Mouse (Mus musculus): Measurements from ENCODE around the gene Nav2. TPM values are rescaled to one million over a fixed set of nuclear protein-coding genes. Genes with fewer than 3 reads are reported as not detected.

Gene Nav2
- polyA plus RNA-seq, 1 experiment from 2014 or later: 2.2 TPM

DNA sequence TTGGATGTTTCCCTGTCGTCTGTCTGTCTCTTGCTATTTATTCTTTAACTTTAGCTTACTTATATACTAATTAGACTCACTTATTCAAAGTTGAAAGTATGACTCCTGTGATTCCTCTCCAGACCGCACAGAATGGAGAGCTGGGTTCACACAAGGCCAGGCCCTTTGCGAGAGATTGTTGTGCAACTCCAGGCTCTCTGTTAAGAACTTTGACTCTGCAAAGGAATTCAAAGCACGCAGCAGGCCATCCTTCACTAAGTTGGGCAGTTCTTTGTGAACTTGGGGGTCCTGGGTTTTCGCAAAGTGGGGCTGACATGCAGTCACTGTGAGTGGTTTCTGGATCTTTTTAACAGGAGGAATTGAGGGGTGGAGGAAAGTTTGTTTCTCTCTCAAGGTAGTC lies 95.9 kb downstream of the Nav2 start:
- Histone ChIP-seq H3K27ac (replicated peaks) (no peak overlapping the region), H3K9me3 (replicated peaks) (no peaks in the 10 kb centered on the region), H3K27me3 (peaks cover 35% of the 10 kb centered on the region), H3K4me2 (no peak overlapping the region), H3K4me3 (replicated peaks) (no peak overlapping the region), H3K9ac (no peak overlapping the region), H3K36me3 (replicated peaks) (no peaks in the 10 kb centered on the region), H3K4me1 (replicated peaks) (0 out of 2 replicates have a peak, but pooled peaks cover 2% of the 10 kb centered on the region)
- no peak for ATAC-seq (ENCODE audit: insufficient read depth)
- WGBS (ENCODE audit: insufficient replicate concordance): 55% methylated on average over 5 of the region's 5 CpGs

DNA sequence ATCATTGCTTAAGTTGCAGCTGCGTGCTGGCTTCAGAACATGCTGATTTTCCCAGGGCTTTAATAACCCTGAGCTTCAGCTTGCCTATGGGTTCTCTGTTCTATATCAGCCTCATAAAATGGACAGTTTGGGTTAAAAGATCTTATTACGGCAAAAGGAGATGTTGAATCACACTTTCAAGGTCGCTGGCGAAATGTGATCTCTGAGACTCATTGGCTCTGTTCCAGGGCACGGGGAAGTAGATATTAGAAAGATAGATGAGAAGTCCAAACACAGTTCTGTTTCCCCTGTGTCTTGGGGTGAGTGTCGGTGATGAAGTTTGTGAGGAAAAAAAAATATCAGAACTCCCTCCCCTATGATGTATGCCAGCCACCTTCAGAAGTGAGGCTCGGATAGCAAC lies 98.4 kb downstream of the Nav2 start:
- Histone ChIP-seq H3K27ac (replicated peaks) (no peak overlapping the region), H3K27me3 (peaks cover 19% of the 10 kb centered on the region), H3K4me3 (replicated peaks) (no peak overlapping the region), H3K9me3 (replicated peaks) (no peaks in the 10 kb centered on the region), H3K36me3 (replicated peaks) (no peaks in the 10 kb centered on the region), H3K4me2 (no peak overlapping the region), H3K9ac (no peak overlapping the region), H3K4me1 (replicated peaks) (0 out of 2 replicates have a peak, but pooled peaks cover 2% of the 10 kb centered on the region)
- no peak for ATAC-seq (ENCODE audit: insufficient read depth)
- WGBS (ENCODE audit: insufficient replicate concordance): 52% methylated on average over 7 of the region's 7 CpGs

DNA sequence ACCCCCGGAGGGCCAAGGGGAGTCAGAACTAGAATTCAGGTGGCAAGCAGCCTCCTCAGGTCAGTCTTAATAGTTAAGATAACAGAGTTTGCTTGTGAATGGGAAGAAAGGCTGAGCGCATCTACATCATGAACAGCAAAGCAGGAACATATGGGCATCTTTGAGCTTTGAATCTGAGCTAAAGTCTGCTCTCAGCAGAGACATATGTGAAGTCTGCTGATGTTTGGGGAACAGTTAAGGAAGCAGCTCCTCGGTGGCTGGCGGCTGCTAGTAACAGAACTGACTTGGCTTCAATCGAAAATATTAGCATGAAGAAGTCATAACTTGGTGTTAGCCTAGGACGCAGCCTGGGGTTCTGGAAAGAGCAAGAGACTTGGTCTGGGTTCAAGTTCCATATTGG lies 102.2 kb downstream of the Nav2 start:
- Histone ChIP-seq H3K27ac (replicated peaks) (no peak overlapping the region), H3K27me3 (peaks cover 14% of the 10 kb centered on the region), H3K4me2 (no peak overlapping the region), H3K9ac (no peak overlapping the region), H3K4me1 (replicated peaks) (no peaks in the 10 kb centered on the region), H3K4me3 (replicated peaks) (no peak overlapping the region), H3K9me3 (replicated peaks) (no peaks in the 10 kb centered on the region), H3K36me3 (replicated peaks) (no peaks in the 10 kb centered on the region)
- 72% methylated on average over 6 of the region's 6 CpGs for WGBS (ENCODE audit: insufficient replicate concordance)
- no peak for ATAC-seq (ENCODE audit: insufficient read depth)

DNA sequence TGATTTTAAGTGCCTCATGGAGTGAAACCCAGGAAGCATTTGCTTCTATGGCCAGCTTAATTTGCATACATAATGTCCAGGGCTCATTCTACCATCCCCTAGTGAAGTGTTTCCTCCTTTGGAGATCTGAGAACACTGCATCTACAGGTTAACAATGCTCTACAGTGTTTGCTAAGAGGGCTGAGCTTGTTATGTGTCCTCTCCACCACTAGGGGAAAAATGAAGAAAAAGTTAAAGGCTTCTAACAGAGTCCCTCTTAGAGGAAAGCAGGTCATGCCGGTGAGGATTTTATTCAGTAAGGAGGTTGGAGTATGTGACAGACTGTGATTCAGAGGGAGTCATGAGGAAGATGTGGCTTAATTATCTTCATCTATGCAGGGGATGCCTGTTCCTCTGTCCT lies 103.5 kb downstream of the Nav2 start:
- no peaks in the 10 kb centered on the region for H3K4me1 ChIP-seq (replicated peaks)
- H3K9me3 ChIP-seq (replicated peaks): no peaks in the 10 kb centered on the region
- H3K4me2 ChIP-seq: no peak overlapping the region
- no peaks in the 10 kb centered on the region for H3K36me3 ChIP-seq (replicated peaks)
- no peak overlapping the region for H3K27ac ChIP-seq (replicated peaks)
- H3K27me3 ChIP-seq: peaks cover 18% of the 10 kb centered on the region
- no peak overlapping the region for H3K4me3 ChIP-seq (replicated peaks)
- ATAC-seq (ENCODE audit: insufficient read depth): no peak
- no peak overlapping the region for H3K9ac ChIP-seq
- WGBS (ENCODE audit: insufficient replicate concordance): 65% methylated on average over 1 of the region's 1 CpGs

DNA sequence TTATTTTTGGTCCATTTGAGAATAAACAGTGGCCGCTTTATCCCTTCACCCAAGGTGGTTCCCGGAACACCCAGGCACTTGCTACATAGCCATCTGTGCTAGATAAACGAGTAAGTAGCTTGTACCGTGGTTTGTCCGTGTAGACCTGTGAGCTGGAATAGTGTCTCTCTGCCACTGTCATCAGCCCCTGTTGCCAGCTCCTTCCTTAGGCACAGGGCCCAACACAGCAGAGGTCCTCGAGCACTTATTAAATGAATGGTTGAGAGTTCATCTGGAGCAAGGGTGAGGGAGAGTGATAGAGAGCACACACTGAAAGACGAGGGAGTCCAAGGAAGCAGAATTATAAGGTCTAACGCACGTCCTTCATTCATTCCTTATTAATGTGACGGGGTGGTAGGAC lies 106.0 kb downstream of the Nav2 start:
- no peak overlapping the region for H3K9ac ChIP-seq
- H3K4me1 ChIP-seq (replicated peaks): no peaks in the 10 kb centered on the region
- 68% methylated on average over 10 of the region's 10 CpGs for WGBS (ENCODE audit: insufficient replicate concordance)
- H3K4me3 ChIP-seq (replicated peaks): no peak overlapping the region
- ATAC-seq (ENCODE audit: insufficient read depth): no peak
- H3K27me3 ChIP-seq: peaks cover 25% of the 10 kb centered on the region; the same call in 1 of the 2 replicates
- no peaks in the 10 kb centered on the region for H3K9me3 ChIP-seq (replicated peaks)
- H3K36me3 ChIP-seq (replicated peaks): no peaks in the 10 kb centered on the region
- no peak overlapping the region for H3K4me2 ChIP-seq
- H3K27ac ChIP-seq (replicated peaks): no peak overlapping the region

DNA sequence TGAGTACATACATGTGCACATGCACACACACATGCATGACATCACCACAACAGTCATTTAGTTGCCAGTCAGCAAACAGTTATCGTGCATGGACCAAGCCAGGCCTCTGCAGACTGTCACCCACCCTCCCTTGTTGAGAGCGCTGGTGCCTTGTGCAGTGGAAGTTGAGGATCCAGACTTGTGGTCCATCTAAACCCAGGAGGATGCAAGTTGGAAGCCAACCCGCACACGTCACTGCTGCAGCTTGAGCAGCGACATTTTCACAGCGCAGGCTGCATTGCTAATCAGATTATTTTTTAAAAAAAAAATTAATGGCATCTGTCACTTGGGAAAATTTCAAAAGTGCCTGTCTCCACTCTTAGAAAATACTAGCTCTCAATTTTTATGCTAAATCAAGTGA lies 106.8 kb downstream of the Nav2 start:
- 77% methylated on average over 6 of the region's 6 CpGs for WGBS (ENCODE audit: insufficient replicate concordance)
- no peak overlapping the region for H3K27ac ChIP-seq (replicated peaks)
- H3K9ac ChIP-seq: no peak overlapping the region
- H3K4me3 ChIP-seq (replicated peaks): no peak overlapping the region
- H3K27me3 ChIP-seq: peaks cover 26% of the 10 kb centered on the region; the same call in 1 of the 2 replicates
- no peaks in the 10 kb centered on the region for H3K4me1 ChIP-seq (replicated peaks)
- H3K36me3 ChIP-seq (replicated peaks): no peaks in the 10 kb centered on the region
- no peak for ATAC-seq (ENCODE audit: insufficient read depth)
- no peak overlapping the region for H3K4me2 ChIP-seq
- no peaks in the 10 kb centered on the region for H3K9me3 ChIP-seq (replicated peaks)

DNA sequence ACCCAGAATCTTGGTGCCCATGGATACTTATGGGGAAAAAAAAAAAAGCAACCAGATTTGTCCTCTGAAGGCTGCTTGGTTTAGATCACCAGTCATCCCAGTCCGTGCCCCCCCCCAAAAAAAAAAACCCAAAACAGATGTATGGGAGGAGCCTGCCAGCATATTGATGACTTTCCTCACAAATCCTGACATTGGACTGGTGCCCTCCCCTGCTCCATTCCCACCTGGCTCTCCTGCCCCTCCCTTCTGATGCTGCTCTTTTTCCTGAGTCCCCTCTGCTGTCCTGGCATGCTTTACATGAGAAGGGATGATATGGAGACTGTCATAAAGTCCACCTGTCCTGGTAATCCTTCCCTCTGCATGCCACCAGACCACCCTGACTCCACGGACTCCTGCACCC lies 107.6 kb downstream of the Nav2 start:
- Histone ChIP-seq H3K9ac (no peak overlapping the region), H3K36me3 (replicated peaks) (no peaks in the 10 kb centered on the region), H3K4me3 (replicated peaks) (no peak overlapping the region), H3K4me1 (replicated peaks) (no peaks in the 10 kb centered on the region), H3K27me3 (peaks cover 26% of the 10 kb centered on the region; the same call in 1 of the 2 replicates), H3K4me2 (no peak overlapping the region), H3K27ac (replicated peaks) (no peak overlapping the region), H3K9me3 (replicated peaks) (no peaks in the 10 kb centered on the region)
- ATAC-seq (ENCODE audit: insufficient read depth): no peak
- 45% methylated on average over 2 of the region's 2 CpGs for WGBS (ENCODE audit: insufficient replicate concordance)

DNA sequence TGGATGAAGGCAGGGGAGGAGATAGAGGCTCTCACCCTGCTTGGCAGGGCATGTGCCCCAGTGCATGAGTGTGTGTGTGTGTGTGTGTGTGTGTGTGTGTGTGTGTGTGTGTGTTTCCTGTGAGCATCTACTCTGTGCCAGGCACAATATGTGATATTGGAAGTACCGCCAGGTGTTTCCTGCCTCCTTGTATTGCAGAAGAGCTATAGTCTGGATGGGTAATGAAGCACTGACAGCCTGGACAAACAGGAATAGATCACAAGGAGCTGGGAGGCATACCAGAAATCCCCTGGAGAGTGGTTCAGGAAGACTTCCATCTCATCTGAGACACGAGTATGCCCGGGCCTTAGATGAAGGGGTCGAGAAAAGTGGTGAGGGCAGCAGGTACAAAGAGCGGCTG lies 109.3 kb downstream of the Nav2 start:
- H3K4me3 ChIP-seq (replicated peaks): no peak overlapping the region
- H3K27ac ChIP-seq (replicated peaks): no peak overlapping the region
- no peaks in the 10 kb centered on the region for H3K4me1 ChIP-seq (replicated peaks)
- H3K9me3 ChIP-seq (replicated peaks): no peaks in the 10 kb centered on the region
- no peaks in the 10 kb centered on the region for H3K36me3 ChIP-seq (replicated peaks)
- H3K4me2 ChIP-seq: no peak overlapping the region
- no peak overlapping the region for H3K9ac ChIP-seq
- 67% methylated on average over 5 of the region's 5 CpGs for WGBS (ENCODE audit: insufficient replicate concordance)
- H3K27me3 ChIP-seq: peaks cover 29% of the 10 kb centered on the region; the same call in 1 of the 2 replicates
- no peak for ATAC-seq (ENCODE audit: insufficient read depth)

DNA sequence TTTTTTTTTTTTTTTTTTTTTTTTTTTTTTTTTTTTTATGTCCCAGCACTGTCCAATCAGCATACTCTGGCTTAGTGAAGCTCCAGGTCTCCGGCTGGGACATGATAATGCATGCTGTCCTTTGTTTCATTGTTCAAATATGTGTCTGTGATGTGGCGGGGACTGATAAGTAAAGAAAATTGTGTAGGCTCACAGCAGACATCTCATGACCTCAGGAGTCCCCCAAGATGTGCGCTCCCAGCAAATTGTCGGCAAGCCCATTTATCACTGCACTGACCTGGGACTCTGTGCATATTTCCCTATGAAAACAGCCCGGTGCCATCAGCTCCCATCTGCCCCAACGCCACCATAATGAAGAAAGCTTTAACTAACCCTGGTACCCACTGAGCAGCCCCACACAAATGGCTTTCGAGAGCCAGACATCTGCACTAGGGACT lies 110.0 kb downstream of the Nav2 start:
- Histone ChIP-seq H3K36me3 (replicated peaks) (no peaks in the 10 kb centered on the region), H3K4me1 (replicated peaks) (no peaks in the 10 kb centered on the region), H3K27me3 (peaks cover 32% of the 10 kb centered on the region; the same call in 1 of the 2 replicates), H3K9ac (no peak overlapping the region), H3K27ac (replicated peaks) (no peak overlapping the region), H3K4me2 (no peak overlapping the region), H3K9me3 (replicated peaks) (no peaks in the 10 kb centered on the region), H3K4me3 (replicated peaks) (no peak overlapping the region)
- WGBS (ENCODE audit: insufficient replicate concordance): 55% methylated on average over 7 of the region's 7 CpGs
- no peak for ATAC-seq (ENCODE audit: insufficient read depth)

DNA sequence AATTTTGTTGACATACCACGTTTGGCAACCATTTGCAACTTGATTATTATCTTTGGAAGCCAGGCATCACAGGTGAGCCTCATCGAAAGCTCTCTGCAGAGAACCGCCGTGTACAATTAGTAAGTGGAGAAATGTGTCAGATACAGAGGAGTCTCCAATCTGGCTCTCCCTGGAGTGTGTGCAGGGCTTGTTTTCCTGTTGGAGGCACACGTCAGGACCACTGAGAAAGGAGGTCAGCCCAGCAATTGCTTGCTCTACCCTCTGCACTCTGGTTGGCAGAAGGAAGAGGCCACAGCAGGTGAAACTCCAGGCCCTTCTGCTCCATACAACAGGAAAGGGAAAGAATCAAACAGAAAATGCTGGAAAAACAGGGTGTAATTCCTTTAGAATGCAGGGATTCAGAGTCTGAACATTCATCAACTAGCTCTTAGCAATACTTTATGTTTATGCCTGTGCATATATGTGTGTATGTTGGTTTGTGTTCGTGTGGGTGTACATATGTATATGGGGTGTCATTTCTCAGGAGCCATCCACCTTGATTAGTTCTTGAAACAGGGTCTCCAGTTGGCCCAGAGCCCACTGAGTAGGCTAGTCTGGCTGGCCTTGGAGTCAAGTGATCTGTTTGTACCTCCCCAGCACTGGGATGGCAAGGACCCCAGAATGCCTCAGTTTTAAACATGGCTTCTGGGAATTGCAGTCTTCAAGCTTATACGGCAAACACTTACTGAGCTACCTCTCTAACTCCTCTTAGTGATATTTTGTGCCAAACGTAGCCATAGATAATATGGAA lies 116.7 kb downstream of the Nav2 start:
- 52% methylated on average over 8 of the region's 8 CpGs for WGBS (ENCODE audit: insufficient replicate concordance)
- H3K4me2 ChIP-seq: no peak overlapping the region
- H3K36me3 ChIP-seq (replicated peaks): no peaks in the 10 kb centered on the region
- H3K4me1 ChIP-seq (replicated peaks): no peaks in the 10 kb centered on the region
- no peaks in the 10 kb centered on the region for H3K9me3 ChIP-seq (replicated peaks)
- H3K27ac ChIP-seq (replicated peaks): no peak overlapping the region
- no peak for ATAC-seq (ENCODE audit: insufficient read depth)
- H3K9ac ChIP-seq: no peak overlapping the region
- no peak overlapping the region for H3K4me3 ChIP-seq (replicated peaks)
- H3K27me3 ChIP-seq: peaks cover 16% of the 10 kb centered on the region

DNA sequence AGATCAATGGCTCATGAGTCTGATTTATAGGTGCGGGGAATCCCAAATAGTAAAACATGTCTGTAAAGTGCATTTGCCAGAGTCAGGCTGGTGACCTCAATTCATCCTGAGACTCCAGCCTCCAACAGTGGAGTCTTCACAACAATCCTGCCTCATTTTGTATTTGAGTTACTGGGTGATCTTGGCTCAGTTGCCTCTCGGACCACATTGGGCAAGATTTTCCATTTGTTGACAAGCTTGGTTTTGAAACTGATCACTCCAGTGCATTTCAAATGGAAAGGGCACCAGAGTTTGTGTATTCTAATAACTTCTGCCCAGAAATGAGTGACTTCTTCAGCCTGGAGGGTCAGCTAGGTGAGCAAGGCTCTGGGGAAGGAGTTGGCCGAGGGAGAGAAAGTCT lies 117.5 kb downstream of the Nav2 start:
- Histone ChIP-seq H3K4me1 (replicated peaks) (no peaks in the 10 kb centered on the region), H3K9ac (no peak overlapping the region), H3K27me3 (peaks cover 16% of the 10 kb centered on the region), H3K4me3 (replicated peaks) (no peak overlapping the region), H3K4me2 (no peak overlapping the region), H3K9me3 (replicated peaks) (no peaks in the 10 kb centered on the region), H3K27ac (replicated peaks) (no peak overlapping the region), H3K36me3 (replicated peaks) (no peaks in the 10 kb centered on the region)
- no peak for ATAC-seq (ENCODE audit: insufficient read depth)
- 56% methylated on average over 3 of the region's 3 CpGs for WGBS (ENCODE audit: insufficient replicate concordance)

DNA sequence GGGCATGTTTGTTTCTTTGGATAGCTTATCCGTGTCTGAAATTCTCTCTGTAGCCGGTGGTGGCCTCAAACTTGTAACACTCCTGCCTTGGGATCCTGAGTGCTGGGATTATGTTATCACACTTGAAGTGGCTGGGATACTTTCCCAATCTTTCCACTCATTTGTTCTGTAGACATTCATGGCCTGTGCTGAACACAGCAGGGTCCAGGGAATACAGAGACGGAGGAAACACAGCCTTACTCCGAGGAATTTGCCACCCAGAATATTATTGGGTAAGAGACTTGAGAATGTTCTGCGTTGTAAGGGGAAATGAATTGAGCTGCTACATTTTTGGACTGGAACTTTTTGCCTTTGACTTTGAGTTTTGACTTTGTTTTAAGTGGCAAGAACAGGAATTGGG lies 118.0 kb downstream of the Nav2 start:
- no peak for ATAC-seq (ENCODE audit: insufficient read depth)
- H3K4me2 ChIP-seq: no peak overlapping the region
- H3K4me3 ChIP-seq (replicated peaks): no peak overlapping the region
- no peaks in the 10 kb centered on the region for H3K4me1 ChIP-seq (replicated peaks)
- H3K27me3 ChIP-seq: peaks cover 16% of the 10 kb centered on the region
- WGBS (ENCODE audit: insufficient replicate concordance): 54% methylated on average over 5 of the region's 5 CpGs
- no peak overlapping the region for H3K9ac ChIP-seq
- no peak overlapping the region for H3K27ac ChIP-seq (replicated peaks)
- H3K9me3 ChIP-seq (replicated peaks): no peaks in the 10 kb centered on the region
- no peaks in the 10 kb centered on the region for H3K36me3 ChIP-seq (replicated peaks)
